Mouse (Mus musculus) spleen, postnatal 36 days (tissue): ENCODE measurements around the gene Gpr179.
A peak's percentile ranks its signal among the peaks of the same experiment; 100 is the strongest.

ENCODE experiments used
- DNase-seq, 2 experiments: peaks; one replicate each; pipeline ENCODE4 v3.0.0; 2022; ENCODE audit warnings: low spot score in 2 of 2, mixed read lengths in 1 of 2

Gpr179 gene

DNA sequence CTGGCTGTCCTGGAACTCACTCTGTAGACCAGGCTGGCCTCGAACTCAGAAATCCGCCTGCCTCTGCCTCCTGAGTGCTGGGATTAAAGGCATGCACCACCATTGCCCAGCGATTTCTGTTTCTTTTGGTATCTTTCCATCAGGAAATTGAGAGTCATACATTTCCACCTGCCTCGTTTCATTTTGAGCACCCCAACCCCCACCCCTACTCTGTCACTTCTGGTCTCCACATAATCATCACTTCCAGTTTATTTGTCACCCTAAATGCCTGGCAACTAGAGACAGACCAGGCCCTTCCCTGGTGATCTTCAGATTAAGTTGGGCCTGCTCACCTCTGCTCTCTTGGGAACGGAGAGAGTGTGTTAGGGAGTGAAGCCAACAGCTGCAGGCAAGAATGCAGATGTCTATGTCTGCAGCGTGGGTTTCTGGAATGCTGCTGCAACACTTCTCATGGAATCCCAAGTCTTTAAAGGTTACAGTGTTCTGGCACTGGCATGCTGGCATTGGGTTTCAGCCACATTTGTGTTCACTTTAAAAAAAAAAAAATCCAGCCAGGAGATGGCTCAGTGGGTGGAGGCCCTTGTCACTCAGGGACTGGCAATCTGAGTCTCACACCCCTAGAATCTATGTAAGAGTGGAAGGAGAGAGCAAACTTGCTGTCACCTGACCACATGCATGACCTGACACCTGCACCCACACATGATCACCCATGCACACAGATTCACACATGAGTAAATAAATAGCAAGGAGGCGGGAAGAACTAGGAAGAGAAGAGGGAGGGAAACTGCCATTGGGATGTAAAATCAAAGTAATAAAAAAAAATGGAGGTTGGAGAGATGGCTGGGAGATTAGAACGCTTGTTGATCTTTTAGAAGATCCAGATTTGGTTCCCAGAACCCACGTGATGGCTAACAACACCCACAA is 65.8 kb downstream of the Gpr179 start:
- DNase-seq: no peak

DNA sequence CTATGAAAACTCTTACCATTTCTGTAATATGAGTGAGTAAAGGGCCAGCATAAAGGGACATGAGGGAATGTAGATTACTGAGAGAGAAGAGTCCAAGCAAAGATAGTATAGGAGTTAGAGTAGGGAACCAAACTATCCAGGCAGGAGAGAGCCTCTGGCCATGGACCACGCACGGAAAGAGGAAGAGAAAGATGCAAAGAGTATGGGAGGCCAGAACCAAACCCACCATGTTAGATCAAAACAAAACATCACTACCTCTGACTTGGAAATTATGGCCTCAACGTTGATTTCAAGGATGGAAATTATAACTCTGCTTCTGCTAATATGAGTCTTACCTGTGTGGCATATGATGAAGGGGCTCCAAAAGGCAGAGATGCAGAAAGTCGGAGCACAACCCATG is 67.0 kb downstream of the Gpr179 start:
- DNase-seq: no peak

DNA sequence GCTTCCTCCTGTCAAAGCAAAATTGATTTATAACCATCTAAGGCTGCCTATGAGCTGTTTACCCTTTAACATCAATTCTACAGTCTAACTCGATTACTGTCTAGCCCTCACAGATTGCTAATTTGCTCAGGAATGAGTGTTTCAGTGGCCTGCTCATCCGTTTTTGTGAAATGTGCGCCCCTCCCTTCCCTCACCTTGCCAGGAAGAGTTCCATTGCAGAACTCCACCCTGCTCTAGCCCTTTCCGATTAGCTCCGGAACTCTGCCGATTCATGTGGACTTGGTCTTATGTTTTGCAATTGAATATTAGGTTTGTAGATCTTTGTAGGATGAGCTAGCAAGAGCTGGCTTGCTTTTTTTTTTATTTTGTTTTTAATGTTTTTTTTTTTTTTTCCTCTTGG is 69.7 kb downstream of the Gpr179 start:
- peak in 1 of 2 experiments; percentile 11 for DNase-seq
